Mouse (Mus musculus) lung, adult 2 months (tissue): Measurements from ENCODE around the gene Prf1. TPM values are rescaled to one million over a fixed set of nuclear protein-coding genes. Genes with fewer than 3 reads are reported as not detected.

ENCODE experiments used
- DNase-seq: peaks from one replicate; pipeline ENCODE4 v3.0.0; 2022
- H3K4me1 ChIP-seq: fragments of 200-500 bp; 2 replicates; pipeline ENCODE4 v1.6.1; 2011; ENCODE audit warnings: low read length; ENCODE audit not compliant: control insufficient read depth, insufficient read depth
- H3K4me3 ChIP-seq: fragments of 200-500 bp; replicated peaks from 2 replicates; pipeline ENCODE3; 2011; ENCODE audit warnings: low read depth, mild to moderate bottlenecking, control low read depth, low read length; ENCODE audit errors: extremely low read depth
- CTCF ChIP-seq: fragments of 200-500 bp; IDR thresholded peaks from 2 replicates; pipeline ENCODE4 v1.5.1; 2011; ENCODE audit warnings: mild to moderate bottlenecking, low read length, control low read depth; ENCODE audit not compliant: insufficient read depth
- POLR2A ChIP-seq: fragments of 200-500 bp; IDR thresholded peaks from 2 replicates; pipeline ENCODE4 v1.6.1; 2011; ENCODE audit warnings: low read depth, mild to moderate bottlenecking, control low read depth, low read length, borderline replicate concordance; ENCODE audit errors: extremely low read depth
- WGBS: fragments of 180-500 bp; shearing (Covaris S2); methylation state at CpG from one replicate; pipeline ENCODE4 v1.1.7; 2018; 5-methylcytosine and 5-hydroxymethylcytosine counted together
- polyA plus RNA-seq: library from polyadenylated mRNA; depleted of rRNA; stranded (reverse); fragments of >200 nt; gene quantifications from 2 replicates; pipeline ENCODE4 v1.2.3, GENCODE M21; 2012

Gene Prf1
- polyA plus RNA-seq, 1 experiment, result 6.2 TPM

DNA sequence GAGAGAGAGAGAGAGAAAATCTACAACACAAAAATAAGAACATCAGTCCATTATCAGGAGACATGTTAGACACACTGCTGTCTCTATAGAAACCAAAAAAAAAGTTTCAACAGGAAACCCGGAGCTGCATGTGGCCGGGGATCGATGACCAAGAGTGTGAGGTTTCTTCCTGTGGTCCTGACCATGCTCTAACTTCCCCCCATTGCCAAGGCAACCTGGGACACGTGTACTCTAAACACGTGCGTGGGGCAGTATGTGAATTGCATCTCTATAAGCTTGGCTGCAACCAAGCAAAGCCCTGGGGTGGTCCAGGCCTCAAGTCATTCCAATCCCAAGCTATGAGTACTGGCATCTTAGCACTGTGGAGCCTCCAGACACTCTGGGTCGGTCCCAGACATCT, 36.9 kb downstream of the Prf1 start:
- 55% methylated on average over 7 of the region's 7 CpGs for WGBS
- H3K4me3 ChIP-seq, result no peak overlapping the region
- TF ChIP-seq POLR2A, result no peak
- TF ChIP-seq CTCF, result no peak
- no peaks in the 10 kb centered on the region for H3K4me1 ChIP-seq
- DNase-seq, result no peak

DNA sequence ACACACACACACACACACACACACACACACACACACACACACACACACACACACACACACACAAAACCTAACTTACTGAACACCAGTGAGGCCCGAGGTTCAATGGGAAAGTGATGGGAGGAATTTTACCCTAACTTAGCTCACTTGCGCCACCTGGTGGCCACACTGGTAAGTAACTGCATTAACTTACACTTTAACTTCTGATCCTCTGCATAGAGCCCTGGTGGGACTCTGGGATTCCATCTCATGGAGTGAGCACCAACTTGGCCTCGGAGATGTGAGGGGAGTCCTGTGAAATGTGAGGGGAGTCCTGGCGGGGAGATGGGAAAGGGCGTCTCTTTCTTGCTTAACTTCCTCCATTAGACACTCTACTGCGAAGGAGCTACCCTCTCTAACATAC, 38.5 kb downstream of the Prf1 start:
- no peaks in the 10 kb centered on the region for H3K4me1 ChIP-seq
- peak; percentile 63 for TF ChIP-seq CTCF
- TF ChIP-seq POLR2A, result no peak
- H3K4me3 ChIP-seq, result no peak overlapping the region
- 28% methylated on average over 6 of the region's 6 CpGs for WGBS
- peak; percentile 71 for DNase-seq

DNA sequence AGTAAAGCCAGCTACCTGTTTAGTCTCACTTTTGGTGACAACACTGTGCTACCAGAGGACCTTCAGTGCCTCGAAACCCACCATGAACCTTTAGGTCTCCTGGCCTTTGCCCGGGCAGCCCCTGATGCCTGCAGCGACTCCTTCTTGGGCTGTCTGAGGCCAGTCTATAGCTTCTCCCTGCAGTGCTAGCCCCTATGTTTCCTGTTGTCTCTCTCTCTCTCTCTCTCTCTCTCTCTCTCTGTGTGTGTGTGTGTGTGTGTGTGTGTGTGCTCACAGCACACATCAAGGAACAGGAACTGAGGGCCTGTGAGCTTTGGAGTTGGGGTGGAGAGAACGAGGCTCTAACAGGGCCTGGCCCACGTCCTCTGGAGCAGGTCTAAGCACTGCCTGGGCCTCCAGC, 39.0 kb downstream of the Prf1 start:
- WGBS, result 62% methylated on average over 5 of the region's 5 CpGs
- H3K4me3 ChIP-seq, result no peak overlapping the region
- DNase-seq, result no peak
- TF ChIP-seq POLR2A (no peak), CTCF (no peak)
- no peaks in the 10 kb centered on the region for H3K4me1 ChIP-seq

DNA sequence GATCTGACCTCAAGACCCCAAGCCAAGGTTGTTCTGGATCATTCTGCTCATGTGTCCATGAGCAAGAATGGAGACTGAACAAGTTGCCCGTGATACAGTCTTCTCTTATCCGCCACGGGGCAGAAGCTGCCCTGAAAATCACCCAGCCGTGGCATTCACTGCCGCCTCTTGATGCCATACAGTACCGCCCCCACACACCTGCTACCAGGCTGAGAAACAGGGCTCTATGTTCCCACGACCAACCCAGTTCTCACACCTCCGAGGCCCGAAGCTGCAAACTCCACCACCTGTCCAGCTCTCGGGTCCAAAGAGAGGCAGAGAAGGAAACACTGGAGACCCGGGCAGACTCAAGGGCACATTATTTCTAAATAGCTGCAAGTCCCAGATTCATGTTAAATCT, 40.0 kb downstream of the Prf1 start:
- Histone ChIP-seq H3K4me1 (no peaks in the 10 kb centered on the region), H3K4me3 (no peak overlapping the region)
- no peak for TF ChIP-seq POLR2A
- TF ChIP-seq CTCF, result no peak
- 85% methylated on average over 11 of the region's 11 CpGs for WGBS
- no peak for DNase-seq

DNA sequence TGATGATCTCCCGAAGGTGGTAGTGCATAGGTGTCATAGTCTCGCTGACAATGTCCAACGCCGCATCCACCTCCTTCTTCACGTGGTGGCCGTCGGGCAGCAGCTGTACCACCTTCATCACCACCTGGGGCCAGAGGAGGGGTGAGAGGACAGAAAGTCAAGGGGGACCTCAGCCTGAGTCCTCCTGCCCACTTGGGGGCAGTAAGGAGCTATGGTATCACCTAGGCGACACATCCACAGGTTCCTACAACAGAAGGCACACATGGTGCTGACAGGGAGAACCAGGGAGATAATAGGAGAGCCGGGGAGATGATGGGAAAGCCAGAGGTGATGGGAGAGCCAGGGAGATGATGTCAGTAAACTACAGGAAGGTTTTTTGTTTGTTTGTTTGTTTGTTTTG, 41.6 kb downstream of the Prf1 start:
- 91% methylated on average over 9 of the region's 9 CpGs for WGBS
- H3K4me3 ChIP-seq, result no peak overlapping the region
- DNase-seq, result no peak
- peak; percentile 22; the same call in 1 of the 2 replicates for TF ChIP-seq CTCF
- TF ChIP-seq POLR2A, result no peak
- no peaks in the 10 kb centered on the region for H3K4me1 ChIP-seq

DNA sequence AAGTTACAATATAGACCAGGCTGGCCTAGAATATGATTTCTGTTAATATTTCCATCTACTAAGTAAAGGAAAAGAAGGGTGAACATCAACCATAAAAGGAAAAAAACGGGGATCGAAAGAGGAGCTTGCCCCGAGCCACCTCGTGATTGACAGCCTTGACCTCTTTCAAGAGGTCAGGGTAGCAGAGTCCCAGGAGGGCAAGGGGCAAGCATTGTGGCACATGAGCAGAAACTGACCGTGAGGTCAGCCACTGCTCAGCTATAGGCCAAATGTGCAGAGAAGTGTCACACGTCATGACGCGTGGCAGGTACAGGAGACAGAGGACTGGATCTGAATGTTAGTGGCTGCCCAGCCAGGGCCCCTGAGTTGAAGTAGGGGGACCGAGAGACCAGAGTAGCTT, 42.6 kb downstream of the Prf1 start:
- Histone ChIP-seq H3K4me1 (peaks cover 2% of the 10 kb centered on the region; the same call in 1 of the 2 replicates), H3K4me3 (no peak overlapping the region)
- 79% methylated on average over 9 of the region's 9 CpGs for WGBS
- TF ChIP-seq POLR2A (no peak), CTCF (no peak)
- DNase-seq, result no peak

DNA sequence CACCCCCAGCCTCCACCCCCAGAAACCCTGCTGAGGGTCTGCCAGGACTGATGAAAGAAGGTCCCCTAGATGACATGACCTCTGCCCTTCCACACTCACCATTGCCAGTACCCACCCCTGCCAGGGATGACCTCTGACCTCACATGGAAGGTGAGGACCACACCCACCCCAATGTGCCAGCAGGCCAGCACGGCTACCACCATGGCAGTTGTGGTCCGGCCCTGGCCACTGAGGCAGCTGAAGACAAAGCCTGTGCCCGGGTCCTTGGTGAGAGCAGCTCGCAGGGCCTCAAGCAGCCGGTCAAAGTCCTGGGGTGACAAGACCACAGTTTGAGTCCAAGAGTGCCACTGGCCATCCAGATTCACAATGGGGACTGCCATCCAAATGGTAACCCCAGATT, 43.4 kb downstream of the Prf1 start:
- DNase-seq, result no peak
- WGBS, result 94% methylated on average over 5 of the region's 5 CpGs
- H3K4me3 ChIP-seq, result no peak overlapping the region
- TF ChIP-seq POLR2A, result no peak
- no peak for TF ChIP-seq CTCF
- peaks cover 6% of the 10 kb centered on the region; the same call in 1 of the 2 replicates for H3K4me1 ChIP-seq

DNA sequence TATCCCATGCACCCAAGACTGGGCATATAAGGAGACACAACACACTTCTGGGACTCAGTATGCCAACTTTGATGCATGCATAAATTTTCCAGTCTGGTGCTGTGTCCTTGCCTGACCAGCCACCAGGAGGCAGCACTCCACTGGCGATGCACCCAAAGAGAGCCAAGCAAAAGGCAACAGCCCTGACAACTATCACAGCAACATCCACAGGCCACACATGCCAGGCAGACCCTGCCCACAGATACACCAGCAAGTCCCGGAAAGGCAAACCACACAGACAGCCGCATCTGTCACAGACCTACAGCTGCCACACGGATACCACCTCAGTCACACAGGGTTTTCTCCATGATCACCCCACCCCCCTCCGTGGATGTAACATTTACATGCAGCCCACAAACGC, 43.9 kb downstream of the Prf1 start:
- peak; percentile 73 for DNase-seq
- WGBS, result 56% methylated on average over 6 of the region's 6 CpGs
- Histone ChIP-seq H3K4me3 (no peak overlapping the region), H3K4me1 (peaks cover 8% of the 10 kb centered on the region)
- no peak for TF ChIP-seq POLR2A
- TF ChIP-seq CTCF, result peak; percentile 94

DNA sequence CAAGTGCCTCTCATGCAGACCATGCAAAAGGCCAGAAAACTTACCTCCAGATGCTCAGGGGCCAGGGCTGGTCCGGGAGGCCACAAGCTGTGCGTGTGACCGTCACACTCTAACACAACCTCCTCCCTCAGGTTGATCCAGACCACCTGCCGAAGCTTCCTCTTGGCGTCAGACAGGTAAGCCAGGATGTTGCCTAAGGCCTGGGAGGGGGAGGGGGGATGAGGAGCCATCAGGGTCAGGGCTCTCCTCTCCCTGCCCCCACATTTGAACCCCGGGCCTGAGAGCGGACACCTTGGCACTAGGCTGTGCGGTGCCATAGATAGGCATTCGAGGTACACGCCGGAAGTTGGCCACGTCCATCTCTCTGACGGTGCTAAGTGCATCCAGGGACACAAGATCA, 45.1 kb downstream of the Prf1 start:
- no peak for DNase-seq
- TF ChIP-seq POLR2A, result no peak
- 96% methylated on average over 13 of the region's 13 CpGs for WGBS
- H3K4me3 ChIP-seq, result no peak overlapping the region
- H3K4me1 ChIP-seq, result peaks cover 11% of the 10 kb centered on the region

DNA sequence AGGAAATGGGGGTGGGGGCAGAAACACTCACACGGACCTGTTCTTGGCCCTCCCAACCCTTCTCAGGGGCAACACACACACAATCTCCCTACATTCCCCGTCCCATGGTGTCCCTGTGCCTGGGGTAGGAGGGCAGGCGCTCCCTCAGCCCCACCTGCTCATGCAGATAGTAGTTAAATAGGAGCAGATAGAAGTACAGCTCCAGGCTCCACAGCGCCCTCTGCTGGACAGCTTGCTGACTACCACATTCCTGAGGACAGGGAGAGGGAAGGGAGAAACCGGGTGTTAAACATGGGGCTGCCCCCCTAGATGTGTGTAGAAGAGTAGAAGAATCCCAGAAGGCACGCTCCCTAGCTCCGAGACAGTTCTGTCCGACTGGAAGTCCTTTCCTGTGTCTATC, 46.3 kb downstream of the Prf1 start:
- peak; percentile 88 for TF ChIP-seq CTCF
- no peak for TF ChIP-seq POLR2A
- DNase-seq, result peak; percentile 64
- Histone ChIP-seq H3K4me1 (peaks cover 11% of the 10 kb centered on the region), H3K4me3 (no peak overlapping the region)
- WGBS, result 65% methylated on average over 8 of the region's 8 CpGs
